Mouse (Mus musculus) neural tube, embryonic 10.5 days (tissue): ENCODE data around the gene Asxl1.

Experiments used
- DNase-seq: peaks from one replicate; pipeline ENCODE4 v3.0.0-alpha.2; 2017; ENCODE audit warnings: low spot score; ENCODE audit errors: extremely low spot score

The Asxl1 gene

GRCm38 (mm10) chr2:153412563-153412962, 66.9 kb downstream of the Asxl1 start:
- no peak for DNase-seq

GRCm38 (mm10) chr2:153414607-153415006, 69.0 kb downstream of the Asxl1 start:
- DNase-seq, result no peak

DNA sequence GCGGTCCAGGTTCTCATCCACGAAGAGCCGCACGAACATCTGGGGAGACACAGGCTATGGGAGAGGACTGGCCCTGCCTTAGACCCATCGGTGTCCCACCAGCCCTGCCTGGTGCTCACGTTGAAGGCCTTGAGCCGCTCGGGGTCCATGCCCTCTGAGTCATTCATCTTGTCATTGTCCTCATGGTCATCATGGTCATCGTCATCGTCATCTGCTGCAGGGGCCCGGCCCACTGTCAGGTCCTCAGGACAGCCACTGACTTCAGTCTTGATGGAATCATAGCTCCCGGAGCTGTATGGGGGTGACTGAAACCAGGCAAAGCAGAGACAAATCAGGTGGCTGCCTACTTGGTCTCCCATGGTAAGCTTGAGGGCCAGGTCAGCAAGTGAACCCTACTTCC, 72.2 kb downstream of the Asxl1 start:
- no peak for DNase-seq

GRCm38 (mm10) chr2:153418381-153418780, 72.8 kb downstream of the Asxl1 start:
- DNase-seq, result no peak

DNA sequence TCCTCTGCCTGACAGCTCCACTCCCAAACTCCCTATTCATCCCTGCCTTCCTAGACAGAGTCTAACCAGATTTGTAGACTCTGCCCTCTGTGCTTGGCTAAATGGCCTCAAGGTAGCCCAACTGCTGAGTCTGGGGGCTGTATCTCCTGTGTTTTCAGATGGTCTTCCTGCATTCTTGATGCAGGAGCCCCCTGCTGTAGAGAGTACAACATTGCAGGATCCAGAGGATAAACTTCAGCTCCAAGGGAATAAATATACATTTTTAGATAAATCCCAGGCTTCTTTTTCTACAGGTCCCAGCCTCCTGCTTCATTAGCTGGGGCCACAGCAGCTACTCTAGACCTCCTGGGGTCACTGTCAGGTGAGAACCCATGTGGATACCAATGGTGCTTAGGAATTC, 75.6 kb downstream of the Asxl1 start:
- no peak for DNase-seq

DNA sequence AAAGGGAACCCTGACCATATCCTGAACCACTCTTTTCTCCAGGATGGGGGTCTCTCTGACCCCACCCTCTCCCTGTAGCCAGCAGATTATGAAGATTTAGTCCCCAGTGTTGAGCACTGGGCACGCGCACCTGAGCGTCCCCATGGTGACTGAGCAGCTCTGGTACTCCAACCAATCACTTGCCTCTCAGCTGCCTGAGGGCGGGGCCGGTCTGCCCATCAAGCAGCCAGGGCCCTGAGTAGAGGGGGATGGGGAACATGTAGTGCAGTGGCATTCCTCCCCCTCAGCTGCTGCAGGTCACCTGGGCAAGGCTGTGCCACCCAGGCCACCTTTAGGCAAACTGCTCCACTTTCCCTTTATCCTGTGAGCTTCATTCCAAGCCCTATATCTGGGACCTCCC, 76.4 kb downstream of the Asxl1 start:
- no peak for DNase-seq

- no peak for DNase-seq
These were observed 77.5 kb downstream of the Asxl1 start for GRCm38 (mm10) chr2:153423113-153423512.

DNA sequence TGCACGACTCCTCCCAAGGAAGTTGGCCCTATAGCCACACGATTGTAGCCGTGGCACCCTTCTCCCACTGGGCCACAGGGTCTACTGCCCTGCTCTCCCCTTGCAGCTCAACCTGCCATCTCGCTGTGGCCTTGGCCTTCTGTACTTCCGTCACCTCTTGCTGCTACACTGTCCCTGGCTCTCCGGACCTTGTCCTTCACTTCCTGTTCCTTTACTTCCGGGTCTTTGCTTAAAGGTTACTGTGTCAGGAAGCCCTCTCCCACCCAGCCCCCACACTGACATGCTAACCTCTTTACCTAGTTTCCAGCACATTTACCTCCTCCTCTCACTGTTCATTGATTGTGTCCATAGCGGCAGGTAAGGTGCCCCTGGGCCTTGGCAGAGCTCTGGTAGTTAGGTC, 78.9 kb downstream of the Asxl1 start:
- no peak for DNase-seq

DNA sequence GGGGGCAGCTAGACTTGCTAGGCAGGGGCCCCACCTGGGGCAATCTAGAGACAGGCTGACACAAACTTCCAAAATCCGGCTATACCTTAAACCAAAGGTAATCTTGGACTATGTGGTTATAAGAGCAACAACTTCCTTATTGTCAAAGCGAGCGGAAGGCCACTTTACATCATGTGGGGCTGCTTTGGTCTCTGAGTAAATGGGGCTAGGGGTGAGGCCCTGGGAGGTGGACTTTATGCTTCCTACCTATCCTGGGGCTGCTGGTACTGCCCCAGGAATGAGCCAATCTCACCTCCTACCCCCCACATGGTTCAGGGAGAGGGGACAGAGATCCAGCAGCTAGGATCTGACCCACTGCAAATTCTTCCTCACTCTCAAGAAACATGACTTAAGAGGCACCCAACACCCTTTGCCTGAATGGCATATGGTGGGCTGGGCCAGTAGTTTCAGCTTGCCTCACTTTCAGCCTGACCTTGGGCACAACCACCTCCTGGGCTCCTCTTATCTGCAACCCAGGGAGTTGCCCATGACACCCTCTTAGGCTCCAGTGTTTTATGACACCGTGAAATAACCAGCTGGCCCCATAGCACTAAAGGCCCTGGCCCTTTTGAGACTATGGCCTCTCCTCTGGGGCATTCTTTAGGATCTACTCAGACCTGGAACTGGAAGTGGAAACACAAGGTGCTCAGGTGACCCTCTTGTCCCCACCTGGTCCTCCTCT, 79.7 kb downstream of the Asxl1 start:
- no peak for DNase-seq

GRCm38 (mm10) chr2:153425998-153426670, 80.5 kb downstream of the Asxl1 start:
- peak; percentile 48 for DNase-seq

GRCm38 (mm10) chr2:153426931-153427330, 81.3 kb downstream of the Asxl1 start:
- DNase-seq, result peak; percentile 53

- no peak for DNase-seq
These were observed 82.9 kb downstream of the Asxl1 start for GRCm38 (mm10) chr2:153428485-153428884.

DNA sequence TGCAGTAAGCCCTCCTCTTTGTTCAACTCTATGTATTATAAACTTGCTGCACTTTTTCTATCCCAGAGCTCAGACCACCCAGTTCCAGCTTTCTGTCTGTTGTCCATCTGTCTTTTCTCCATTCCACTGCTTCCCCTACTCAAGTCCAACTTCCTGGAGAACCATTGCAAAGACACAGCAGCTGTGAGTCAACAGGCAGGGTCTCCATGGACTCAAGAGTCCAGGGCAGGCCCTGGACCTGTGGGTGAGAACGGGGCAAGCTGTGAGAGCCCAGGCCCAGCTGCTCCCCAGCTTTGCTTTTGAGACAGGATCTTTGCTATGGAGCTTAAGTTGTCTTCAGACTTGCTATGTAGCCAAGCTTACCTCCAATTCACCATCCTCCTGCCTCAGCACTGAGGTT, 84.9 kb downstream of the Asxl1 start:
- no peak for DNase-seq

DNA sequence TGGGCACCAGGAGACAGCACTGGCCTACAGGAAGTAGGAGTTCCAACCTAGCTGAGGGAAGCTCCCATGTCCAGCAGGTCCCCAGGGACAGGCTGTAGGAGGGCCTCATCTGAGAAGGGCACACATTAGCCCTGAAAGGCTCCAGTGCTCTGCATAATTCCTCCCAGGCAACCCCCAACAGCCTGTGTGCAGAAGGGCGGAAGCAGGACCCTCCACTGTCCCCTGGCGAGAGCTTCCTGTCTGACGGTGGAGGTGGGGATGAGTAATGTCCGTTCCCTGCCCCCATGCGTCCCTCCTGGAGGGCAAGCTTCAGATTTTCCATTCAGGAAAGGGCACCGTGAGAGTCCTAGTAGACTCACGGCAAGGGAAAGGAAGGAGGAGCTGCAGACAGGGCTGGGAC, 86.9 kb downstream of the Asxl1 start:
- DNase-seq, result no peak

- no peak for DNase-seq
These were observed 88.2 kb downstream of the Asxl1 start for GRCm38 (mm10) chr2:153433859-153434258.

GRCm38 (mm10) chr2:153434880-153435831, 89.5 kb downstream of the Asxl1 start:
- no peak for DNase-seq

GRCm38 (mm10) chr2:153436641-153437305, 91.1 kb downstream of the Asxl1 start:
- no peak for DNase-seq

- DNase-seq, result no peak
These were observed 91.7 kb downstream of the Asxl1 start for GRCm38 (mm10) chr2:153437306-153437659.

- no peak for DNase-seq
These were observed 95.1 kb downstream of the Asxl1 start for GRCm38 (mm10) chr2:153440755-153441154.

- no peak for DNase-seq
These were observed 95.6 kb downstream of the Asxl1 start for GRCm38 (mm10) chr2:153441228-153441627.

DNA sequence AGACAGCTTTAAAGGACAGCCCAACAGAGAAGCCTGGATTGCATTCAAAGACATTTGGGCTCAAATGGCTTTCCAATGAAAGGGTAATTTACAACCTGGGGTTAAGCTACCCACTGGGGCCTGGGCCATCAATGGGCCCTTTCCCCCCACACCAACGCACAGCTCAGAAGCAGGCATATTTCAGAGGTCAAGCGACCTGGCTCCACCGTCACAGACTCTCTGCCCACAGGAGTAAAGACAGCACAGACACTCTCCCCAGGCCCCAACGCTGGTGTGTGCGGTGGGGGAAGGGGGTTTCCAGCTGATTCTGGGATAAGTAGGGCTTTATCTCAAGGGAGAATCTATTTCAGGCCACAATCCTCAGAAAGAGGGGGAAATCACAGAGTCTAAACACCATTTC, 97.1 kb downstream of the Asxl1 start:
- DNase-seq, result no peak
